ENCODE assay signal across 16 mouse cellular contexts in genomic region chr5:136548776-136549175, GRCm38 (mm10). TPM values are rescaled to one million over a fixed set of nuclear protein-coding genes. Genes with fewer than 3 reads are reported as not detected.
A peak's percentile ranks its signal among the peaks of the same experiment; 100 is the strongest.
DNase-seq lines count a peak whose midpoint lies in the region; ATAC-seq and TF ChIP-seq lines count a peak whose summit lies in the region.
"Had no signal": no experiment of that assay in that cellular context is flagged by ENCODE, and none has a peak within 500 bp of the region (broad histone marks: within the 10 kb centered on the region; RNA-seq: fewer than 3 reads in every experiment).

No protein-coding gene starts in this region.

- ATAC-seq in cerebellum, adult (ENCODE audit: insufficient number of reproducible peaks, low FRiP score, low TSS enrichment), result no peak
- ATAC-seq: hindbrain, embryonic 16.5 days; inflammation-experienced regulatory T-cells, adult 6 months; intestine, postnatal 0 days had no signal

- TF ChIP-seq POLR2A in brain, embryonic 14.5 days (IDR thresholded peaks at IDR 0.05; ENCODE audit: borderline replicate concordance, extremely low read depth, insufficient read depth, insufficient read length, poor library complexity, severe bottlenecking), result no peak

- DNase-seq in cerebellum, postnatal 14 days, result peak; percentile 24 to 35
- peak; percentile 64 for DNase-seq in left cerebral cortex, postnatal 4 days
- DNase-seq in left cerebral cortex, adult 11 months (ENCODE audit: low spot score), result no peak
- peak; percentile 40 for DNase-seq in 3134 (ENCODE audit: extremely low read depth, insufficient read length, low spot score)
- DNase-seq in brain, embryonic 14.5 days (ENCODE audit: low read depth), result peak; percentile 74
- DNase-seq in right cerebral cortex, postnatal 4 days, result no peak
- DNase-seq: adrenal gland, postnatal 14 days; cerebellum, adult 11 months; cerebellum, adult 8-10 months; gastrocnemius, postnatal 36 days; heart, adult 11 months; heart, postnatal 36 days had no signal

- no peak for TF ChIP-seq CTCF in brain, embryonic 14.5 days (IDR thresholded peaks at IDR 0.05; ENCODE audit: borderline replicate concordance, extremely low read depth, insufficient read depth, insufficient read length)

- intact Hi-C loops in left cerebral cortex, postnatal 4 days (cut with DNase I), result no loop called here

RNA-seq across cellular contexts. Expression of gene Cux1, which starts 18.5 kb away (rescaled TPM):
- total RNA-seq in left cerebral cortex, postnatal 4 days (2021), result 100 to 1,000 TPM; 163 to 173 TPM
- polyA plus RNA-seq in brain, embryonic 14.5 days (2012; rRNA removed), result 73.3 and 92.0 TPM in 2 replicates

Comparison
In these comparisons a context has a peak if more than half of its experiments do, and no peak if none do; other contexts are left out.
1. DNase-seq: peak in cerebellum, postnatal 14 days (2 of 2), left cerebral cortex, postnatal 4 days (single experiment), 3134 (single experiment) and brain, embryonic 14.5 days (single experiment); none in left cerebral cortex, adult 11 months (single experiment) and right cerebral cortex, postnatal 4 days (single experiment).